In genomic region chr6:12716071-12716470, GRCm38 (mm10) we compare ENCODE assay signal across 23 mouse cellular contexts. TPM values are rescaled to one million over a fixed set of nuclear protein-coding genes. Genes with fewer than 3 reads are reported as not detected.
DNase-seq lines count a peak whose midpoint lies in the region; ATAC-seq and TF ChIP-seq lines count a peak whose summit lies in the region.
"Had no signal": no experiment of that assay in that cellular context is flagged by ENCODE, and none has a peak within 500 bp of the region (broad histone marks: within the 10 kb centered on the region; RNA-seq: fewer than 3 reads in every experiment).

No protein-coding gene starts in this region.

- no peaks in the 10 kb centered on the region for H3K27me3 ChIP-seq in heart, embryonic 12.5 days (replicated peaks)
- H3K27me3 ChIP-seq in midbrain, embryonic 11.5 days (ENCODE audit: control insufficient read depth, insufficient read depth, low read length) = no peaks in the 10 kb centered on the region
- H3K27me3 ChIP-seq in midbrain, postnatal 0 days (ENCODE audit: insufficient read depth, low read length) = no peaks in the 10 kb centered on the region
- H3K27me3 ChIP-seq: embryonic facial prominence, embryonic 12.5 days; embryonic facial prominence, embryonic 15.5 days; forebrain, embryonic 12.5 days had no signal

- H3K9ac ChIP-seq in heart, embryonic 12.5 days = no peak overlapping the region
- H3K9ac ChIP-seq in midbrain, embryonic 11.5 days (ENCODE audit: low read length) = no peak overlapping the region
- H3K9ac ChIP-seq in midbrain, postnatal 0 days (replicated peaks; ENCODE audit: low read length, poor library complexity, severe bottlenecking) = no peak overlapping the region
- H3K9ac ChIP-seq: embryonic facial prominence, embryonic 12.5 days; embryonic facial prominence, embryonic 15.5 days; forebrain, embryonic 12.5 days had no signal

- H3K9me3 ChIP-seq in heart, embryonic 12.5 days (replicated peaks) = no peaks in the 10 kb centered on the region
- no peaks in the 10 kb centered on the region for H3K9me3 ChIP-seq in midbrain, embryonic 11.5 days (ENCODE audit: control insufficient read depth, low read length)
- H3K9me3 ChIP-seq in midbrain, postnatal 0 days (ENCODE audit: low read length) = no peaks in the 10 kb centered on the region
- H3K9me3 ChIP-seq: embryonic facial prominence, embryonic 12.5 days; embryonic facial prominence, embryonic 15.5 days; forebrain, embryonic 10.5 days; forebrain, embryonic 12.5 days had no signal

- H3K36me3 ChIP-seq in heart, embryonic 12.5 days = no peaks in the 10 kb centered on the region
- no peaks in the 10 kb centered on the region for H3K36me3 ChIP-seq in midbrain, embryonic 11.5 days (ENCODE audit: control insufficient read depth, insufficient read depth, low read length)
- no peaks in the 10 kb centered on the region for H3K36me3 ChIP-seq in midbrain, postnatal 0 days (ENCODE audit: insufficient read depth, low read length)
- H3K36me3 ChIP-seq: embryonic facial prominence, embryonic 12.5 days; embryonic facial prominence, embryonic 15.5 days; forebrain, embryonic 10.5 days; forebrain, embryonic 12.5 days had no signal

- H3K27ac ChIP-seq in heart, embryonic 12.5 days (ENCODE audit: poor library complexity, severe bottlenecking) = no peak overlapping the region
- no peak overlapping the region for H3K27ac ChIP-seq in midbrain, embryonic 11.5 days (ENCODE audit: low read depth, low read length)
- no peak overlapping the region for H3K27ac ChIP-seq in midbrain, postnatal 0 days (ENCODE audit: low read depth, low read length)
- H3K27ac ChIP-seq: embryonic facial prominence, embryonic 12.5 days; embryonic facial prominence, embryonic 15.5 days; forebrain, embryonic 10.5 days; forebrain, embryonic 12.5 days had no signal

- DNase-seq in heart, adult 11 months = peak; percentile 71
- peak; percentile 53 for DNase-seq in midbrain, embryonic 11.5 days (ENCODE audit: low spot score, missing footprints)
- DNase-seq in midbrain, postnatal 0 days (ENCODE audit: low spot score) = no peak
- DNase-seq: adrenal gland, adult 2 months; adrenal gland, postnatal 10 days; adrenal gland, postnatal 25 days; cerebellum, adult 11 months; cerebellum, adult 18-20 months; cerebellum, adult 8-10 months; cerebellum, adult 9-11 months; cerebellum, postnatal 14 days; cerebellum, postnatal 36 days; embryo, embryonic 11 days had no signal

- WGBS in heart, embryonic 12.5 days = 86% methylated on average over 8 of the region's 8 CpGs
- WGBS in midbrain, embryonic 11.5 days = 91% methylated on average over 8 of the region's 8 CpGs
- 96% methylated on average over 8 of the region's 8 CpGs for WGBS in midbrain, postnatal 0 days

- no peak overlapping the region for H3K4me3 ChIP-seq in heart, embryonic 12.5 days
- no peak overlapping the region for H3K4me3 ChIP-seq in midbrain, embryonic 11.5 days (ENCODE audit: low read depth, low read length)
- no peak overlapping the region for H3K4me3 ChIP-seq in midbrain, postnatal 0 days (ENCODE audit: low read depth, low read length)
- H3K4me3 ChIP-seq: embryonic facial prominence, embryonic 12.5 days; embryonic facial prominence, embryonic 15.5 days; erythroblast, embryonic 14.5 days; forebrain, embryonic 10.5 days; forebrain, embryonic 12.5 days had no signal

- no peaks in the 10 kb centered on the region for H3K4me1 ChIP-seq in heart, embryonic 12.5 days (replicated peaks)
- no peaks in the 10 kb centered on the region for H3K4me1 ChIP-seq in midbrain, embryonic 11.5 days (ENCODE audit: control insufficient read depth, insufficient read depth, low read length)
- no peaks in the 10 kb centered on the region for H3K4me1 ChIP-seq in midbrain, postnatal 0 days (ENCODE audit: insufficient read depth, low read length)
- H3K4me1 ChIP-seq: embryonic facial prominence, embryonic 12.5 days; embryonic facial prominence, embryonic 15.5 days; forebrain, embryonic 10.5 days; forebrain, embryonic 12.5 days had no signal

- no peak for ATAC-seq in heart, embryonic 12.5 days (ENCODE audit: insufficient number of reproducible peaks, low FRiP score)
- no peak for ATAC-seq in midbrain, embryonic 11.5 days (ENCODE audit: low FRiP score)
- ATAC-seq in midbrain, postnatal 0 days (ENCODE audit: low FRiP score) = no peak
- ATAC-seq: forebrain, embryonic 14.5 days; forebrain, embryonic 16.5 days had no signal

- no peak for TF ChIP-seq CTCF in midbrain, postnatal 0 days (IDR thresholded peaks at IDR 0.05)

- no peak overlapping the region for H3K4me2 ChIP-seq in heart, embryonic 12.5 days
- no peak overlapping the region for H3K4me2 ChIP-seq in midbrain, embryonic 11.5 days
- H3K4me2 ChIP-seq in midbrain, postnatal 0 days (ENCODE audit: low read depth, low read length, poor library complexity, severe bottlenecking) = no peak overlapping the region
- H3K4me2 ChIP-seq: embryonic facial prominence, embryonic 12.5 days; embryonic facial prominence, embryonic 15.5 days; forebrain, embryonic 12.5 days had no signal

RNA-seq across cellular contexts. Expression of gene Thsd7a, which starts 33.1 kb away (rescaled TPM):
- polyA plus RNA-seq in heart, embryonic 12.5 days (2016; fragmentation: Nextera tagmentation; extraction: Ambion mirVana) = 3.3 and 3.4 TPM in 2 replicates
- 19.8 and 22.5 TPM in 2 replicates for polyA plus RNA-seq in midbrain, embryonic 11.5 days (2014; fragmentation: Nextera tagmentation; extraction: Ambion mirVana)
- 27.3 and 39.0 TPM in 2 replicates for total RNA-seq in midbrain, postnatal 0 days (2014; rRNA removed)
- 17.1 and 17.3 TPM in 2 replicates for polyA plus RNA-seq in midbrain, postnatal 0 days (2015; fragmentation: Nextera tagmentation; extraction: Ambion mirVana)
- total RNA-seq: common myeloid progenitor, adult 5-6 weeks; MEL had no signal
- polyA plus RNA-seq: erythroblast, embryonic 14.5 days had no signal
